In genomic region chr15:103040601-103041000, GRCm38 (mm10) we compare ENCODE assay signal across 14 mouse cellular contexts. TPM values are rescaled to one million over a fixed set of nuclear protein-coding genes. Genes with fewer than 3 reads are reported as not detected.
DNase-seq lines count a peak whose midpoint lies in the region; ATAC-seq and TF ChIP-seq lines count a peak whose summit lies in the region.
"Had no signal": no experiment of that assay in that cellular context is flagged by ENCODE, and none has a peak within 500 bp of the region (broad histone marks: within the 10 kb centered on the region; RNA-seq: fewer than 3 reads in every experiment).

No protein-coding gene starts in this region.

- no peak for ATAC-seq in kidney, embryonic 14.5 days (ENCODE audit: low FRiP score, low TSS enrichment)
- no peak for ATAC-seq in hindbrain, embryonic 13.5 days (ENCODE audit: low FRiP score)
- no peak for ATAC-seq in limb, embryonic 12.5 days (ENCODE audit: insufficient number of reproducible peaks, insufficient read depth, low FRiP score, low TSS enrichment, low read depth)

- H3K9ac ChIP-seq in kidney, embryonic 14.5 days (ENCODE audit: low read depth, low read length) = peak overlapping the region; percentile 40; the same call in 1 of the 2 replicates
- peak overlapping the region; percentile 86 for H3K9ac ChIP-seq in hindbrain, embryonic 13.5 days
- no peak overlapping the region for H3K9ac ChIP-seq in limb, embryonic 12.5 days (replicated peaks)

- no peaks in the 10 kb centered on the region for H3K9me3 ChIP-seq in kidney, embryonic 14.5 days (ENCODE audit: control insufficient read depth, low read length)
- H3K9me3 ChIP-seq in E14TG2a.4 (ENCODE audit: low read length) = 0 out of 2 replicates have a peak, but pooled peaks cover 9% of the 10 kb centered on the region
- no peaks in the 10 kb centered on the region for H3K9me3 ChIP-seq in hindbrain, embryonic 13.5 days
- H3K9me3 ChIP-seq in limb, embryonic 12.5 days = no peaks in the 10 kb centered on the region

- 0 out of 2 replicates have a peak overlapping the region, but pooled peaks have one; percentile 6 for H3K4me3 ChIP-seq in kidney, embryonic 14.5 days (ENCODE audit: low read length)
- peak overlapping the region; percentile 52 for H3K4me3 ChIP-seq in E14TG2a.4 (replicated peaks; ENCODE audit: low read length)
- peak overlapping the region; percentile 52 for H3K4me3 ChIP-seq in hindbrain, embryonic 13.5 days
- 0 out of 2 replicates have a peak overlapping the region, but pooled peaks have one; percentile 9 for H3K4me3 ChIP-seq in limb, embryonic 12.5 days (replicated peaks)

- no peak for DNase-seq in kidney, adult 18-20 months
- DNase-seq in Muller cell, postnatal 12 days (ENCODE audit: inconsistent ontology term) = no peak
- no peak for DNase-seq in heart, postnatal 4 days
- DNase-seq in gastrocnemius, adult 18-20 months (ENCODE audit: low spot score) = no peak
- DNase-seq: cerebellum, postnatal 10 days; thymus, postnatal 36 days had no signal

- H3K36me3 ChIP-seq in kidney, embryonic 14.5 days (ENCODE audit: control insufficient read depth, insufficient read depth, low read length) = no peaks in the 10 kb centered on the region
- H3K36me3 ChIP-seq in E14TG2a.4 (ENCODE audit: insufficient read depth, low read length) = no peaks in the 10 kb centered on the region
- no peaks in the 10 kb centered on the region for H3K36me3 ChIP-seq in hindbrain, embryonic 13.5 days
- H3K36me3 ChIP-seq in limb, embryonic 12.5 days = no peaks in the 10 kb centered on the region

- H3K4me2 ChIP-seq in kidney, embryonic 14.5 days (replicated peaks; ENCODE audit: low read depth, low read length) = peak overlapping the region; percentile 16; the same call in 1 of the 2 replicates
- peak overlapping the region; percentile 67 for H3K4me2 ChIP-seq in hindbrain, embryonic 13.5 days
- peak overlapping the region; percentile 38 for H3K4me2 ChIP-seq in limb, embryonic 12.5 days

- whole genome bisulfite sequencing in kidney, embryonic 14.5 days = 23% methylated on average over 12 of the region's 12 CpGs
- 2% methylated on average over 12 of the region's 12 CpGs for WGBS in hindbrain, embryonic 13.5 days
- WGBS in limb, embryonic 12.5 days = 6% methylated on average over 12 of the region's 12 CpGs

- no peaks in the 10 kb centered on the region; the same call in 1 of the 2 replicates for H3K27me3 ChIP-seq in kidney, embryonic 14.5 days (ENCODE audit: control insufficient read depth, insufficient read depth, low read length)
- H3K27me3 ChIP-seq in E14TG2a.4 (ENCODE audit: insufficient read depth, low read length) = peaks cover 94% of the 10 kb centered on the region
- H3K27me3 ChIP-seq in hindbrain, embryonic 13.5 days = peaks cover 94% of the 10 kb centered on the region
- H3K27me3 ChIP-seq in limb, embryonic 12.5 days = peaks cover 94% of the 10 kb centered on the region

- peaks cover 52% of the 10 kb centered on the region for H3K4me1 ChIP-seq in kidney, embryonic 14.5 days (ENCODE audit: control insufficient read depth, insufficient read depth, low read length)
- peaks cover 31% of the 10 kb centered on the region for H3K4me1 ChIP-seq in E14TG2a.4 (replicated peaks; ENCODE audit: low read depth, low read length)
- peaks cover 46% of the 10 kb centered on the region for H3K4me1 ChIP-seq in hindbrain, embryonic 13.5 days (replicated peaks)
- peaks cover 18% of the 10 kb centered on the region for H3K4me1 ChIP-seq in limb, embryonic 12.5 days (replicated peaks)

- TF ChIP-seq CTCF in E14TG2a.4 (conservative IDR thresholded peaks at IDR 0.05; ENCODE audit: low read length) = no peak

- peak overlapping the region; percentile 39 for H3K27ac ChIP-seq in kidney, embryonic 14.5 days (ENCODE audit: low read depth, low read length)
- peak overlapping the region; percentile 97 for H3K27ac ChIP-seq in hindbrain, embryonic 13.5 days
- no peak overlapping the region; the same call in 1 of the 2 replicates for H3K27ac ChIP-seq in limb, embryonic 12.5 days

RNA-seq across cellular contexts. Expression of gene Hoxc4, which starts 21.9 kb away (rescaled TPM):
- 7.4 and 8.6 TPM in 2 replicates for polyA plus RNA-seq in kidney, embryonic 14.5 days (2014; fragmentation: Nextera tagmentation; extraction: Ambion mirVana)
- polyA plus RNA-seq in hindbrain, embryonic 13.5 days (2015; fragmentation: Nextera tagmentation; extraction: Ambion mirVana) = 76.2 and 86.9 TPM in 2 replicates
- polyA plus RNA-seq in limb, embryonic 12.5 days (2016; fragmentation: Nextera tagmentation; extraction: Ambion mirVana) = 3.8 and 6.7 TPM in 2 replicates
- under 1 TPM in 1 of 2 experiments, not detected in 1; 0.14 TPM for total RNA-seq in heart, postnatal 4 days (2021)
- total RNA-seq in gastrocnemius, adult 18-20 months (2021) = 1 to 10 TPM; 3.8 to 5.3 TPM
- total RNA-seq: heart, adult 8-10 months; layer of hippocampus, postnatal 10 days had no signal

RNA-seq across cellular contexts. Expression of gene Hoxc6, which starts 42.5 kb away (rescaled TPM):
- polyA plus RNA-seq in kidney, embryonic 14.5 days (2014; fragmentation: Nextera tagmentation; extraction: Ambion mirVana) = 12.3 and 16.1 TPM in 2 replicates
- 5.3 and 9.1 TPM in 2 replicates for polyA plus RNA-seq in hindbrain, embryonic 13.5 days (2015; fragmentation: Nextera tagmentation; extraction: Ambion mirVana)
- 3.9 and 4.4 TPM in 2 replicates for polyA plus RNA-seq in limb, embryonic 12.5 days (2016; fragmentation: Nextera tagmentation; extraction: Ambion mirVana)
- total RNA-seq in heart, postnatal 4 days (2021) = under 1 TPM in 1 of 2 experiments, not detected in 1; 0.16 TPM
- 1 to 10 TPM; 5.3 to 5.8 TPM for total RNA-seq in gastrocnemius, adult 18-20 months (2021)
- total RNA-seq: hematopoietic stem cell, adult 5-6 weeks; layer of hippocampus, postnatal 10 days had no signal

RNA-seq across cellular contexts. Expression of gene Hoxc8, which starts 50.2 kb away (rescaled TPM):
- 12.6 and 13.8 TPM in 2 replicates for polyA plus RNA-seq in kidney, embryonic 14.5 days (2014; fragmentation: Nextera tagmentation; extraction: Ambion mirVana)
- 0.50 and 1.5 TPM in 2 replicates for polyA plus RNA-seq in hindbrain, embryonic 13.5 days (2015; fragmentation: Nextera tagmentation; extraction: Ambion mirVana)
- 3.9 and 4.0 TPM in 2 replicates for polyA plus RNA-seq in limb, embryonic 12.5 days (2016; fragmentation: Nextera tagmentation; extraction: Ambion mirVana)
- total RNA-seq in heart, postnatal 4 days (2021) = not detected
- 1 to 10 TPM; 1.3 to 1.9 TPM for total RNA-seq in gastrocnemius, adult 18-20 months (2021)
- total RNA-seq: heart, adult 8-10 months; hematopoietic stem cell, adult 5-6 weeks; layer of hippocampus, postnatal 10 days had no signal
- polyA plus RNA-seq: embryonic facial prominence, embryonic 14.5 days had no signal

Comparison
In these comparisons a context has a peak if more than half of its experiments do, and no peak if none do; other contexts are left out.
1. H3K4me2 ChIP-seq: peak in every context shown above with its lines; median percentile 67 in hindbrain, embryonic 13.5 days; 38 in limb, embryonic 12.5 days; 16 in kidney, embryonic 14.5 days.